Mouse (Mus musculus) midbrain, embryonic 13.5 days (tissue): ENCODE results near the gene Mab21l3. TPM values are rescaled to one million over a fixed set of nuclear protein-coding genes. Genes with fewer than 3 reads are reported as not detected.

ENCODE experiments used
- ATAC-seq: fragments of 200-750 bp; cut with Nextera tagmentation; 2 replicates; pipeline ENCODE4 v1.8.0; 2017; ENCODE audit warnings: mild to moderate bottlenecking, moderate TSS enrichment, moderate library complexity
- H3K27ac ChIP-seq: fragments of 300-500 bp; sonication (generic); 2 replicates; pipeline ENCODE4 v1.5.1; 2015; ENCODE audit warnings: inconsistent platforms, mild to moderate bottlenecking, moderate library complexity
- H3K27me3 ChIP-seq: fragments of 300-500 bp; sonication (generic); 2 replicates; pipeline ENCODE4 v1.6.1; 2015; ENCODE audit warnings: mild to moderate bottlenecking, inconsistent platforms
- H3K36me3 ChIP-seq: fragments of 300-500 bp; sonication (generic); 2 replicates; pipeline ENCODE4 v1.6.1; 2015; ENCODE audit warnings: mild to moderate bottlenecking, inconsistent platforms
- H3K4me1 ChIP-seq: fragments of 300-500 bp; sonication (generic); replicated peaks from 2 replicates; pipeline ENCODE4 v1.6.1; 2015; ENCODE audit warnings: inconsistent platforms
- H3K4me2 ChIP-seq: fragments of 300-500 bp; sonication (generic); replicated peaks from 2 replicates; pipeline ENCODE4 v1.6.1; 2015; ENCODE audit warnings: moderate library complexity, mild to moderate bottlenecking, inconsistent platforms
- H3K4me3 ChIP-seq: fragments of 300-500 bp; sonication (generic); replicated peaks from 2 replicates; pipeline ENCODE4 v1.5.1; 2015; ENCODE audit warnings: mild to moderate bottlenecking, inconsistent platforms
- H3K9ac ChIP-seq: fragments of 300-500 bp; sonication (generic); replicated peaks from 2 replicates; pipeline ENCODE4 v1.6.1; 2015; ENCODE audit warnings: mild to moderate bottlenecking, inconsistent platforms
- H3K9me3 ChIP-seq: fragments of 300-500 bp; sonication (generic); 2 replicates; pipeline ENCODE4 v1.6.1; 2016; ENCODE audit warnings: mild to moderate bottlenecking, inconsistent platforms
- WGBS: fragments of 180-500 bp; shearing (Covaris S2); methylation state at CpG from one replicate; pipeline ENCODE4 v1.1.7; 2015; 5-methylcytosine and 5-hydroxymethylcytosine counted together
- polyA plus RNA-seq: library from polyadenylated mRNA; unstranded; fragments of >200 nt; fragmentation: Nextera tagmentation; extraction: Ambion mirVana; gene quantifications from 2 replicates; pipeline ENCODE4 v1.2.1, GENCODE M21; 2015

Gene Mab21l3
- polyA plus RNA-seq, 1 experiment from 2014 or later, result 0.35 TPM

DNA sequence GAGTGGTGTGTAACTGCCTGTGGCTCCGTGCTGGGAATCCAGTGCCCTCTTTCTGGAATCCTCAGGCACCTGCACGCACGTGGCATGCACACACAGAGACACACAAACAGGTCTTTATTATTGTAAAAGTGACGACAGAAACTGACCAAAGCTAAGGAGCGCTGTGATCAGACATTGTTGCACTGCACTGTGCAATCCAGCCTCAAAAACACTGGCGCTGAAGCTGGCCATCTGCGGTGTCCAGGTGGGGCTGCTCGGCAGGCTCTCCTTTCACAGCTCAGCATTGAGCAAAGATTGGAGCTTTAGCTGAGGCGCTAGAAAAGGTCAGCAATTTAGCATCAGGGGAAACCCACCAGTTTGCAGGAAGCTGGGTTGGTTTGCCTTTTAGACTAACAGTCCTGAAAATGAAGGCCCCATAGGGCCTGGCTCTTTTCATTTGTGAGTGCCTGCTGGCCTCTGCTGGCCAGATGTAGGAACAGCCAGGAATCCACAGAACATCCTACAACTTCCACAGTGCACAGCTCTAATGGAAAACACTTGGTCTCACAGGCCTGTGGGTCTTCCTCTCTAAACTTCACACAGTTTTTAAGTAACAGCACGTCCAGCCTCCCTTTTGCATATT, 36.3 kb downstream of the Mab21l3 start:
- WGBS, result 60% methylated on average over 10 of the region's 10 CpGs
- Histone ChIP-seq H3K27me3 (no peaks in the 10 kb centered on the region), H3K4me1 (peaks cover 3% of the 10 kb centered on the region; the same call in 1 of the 2 replicates), H3K27ac (no peak overlapping the region), H3K9me3 (no peaks in the 10 kb centered on the region), H3K4me2 (no peak overlapping the region), H3K4me3 (no peak overlapping the region), H3K9ac (no peak overlapping the region), H3K36me3 (no peaks in the 10 kb centered on the region)
- ATAC-seq, result peak; percentile 91

DNA sequence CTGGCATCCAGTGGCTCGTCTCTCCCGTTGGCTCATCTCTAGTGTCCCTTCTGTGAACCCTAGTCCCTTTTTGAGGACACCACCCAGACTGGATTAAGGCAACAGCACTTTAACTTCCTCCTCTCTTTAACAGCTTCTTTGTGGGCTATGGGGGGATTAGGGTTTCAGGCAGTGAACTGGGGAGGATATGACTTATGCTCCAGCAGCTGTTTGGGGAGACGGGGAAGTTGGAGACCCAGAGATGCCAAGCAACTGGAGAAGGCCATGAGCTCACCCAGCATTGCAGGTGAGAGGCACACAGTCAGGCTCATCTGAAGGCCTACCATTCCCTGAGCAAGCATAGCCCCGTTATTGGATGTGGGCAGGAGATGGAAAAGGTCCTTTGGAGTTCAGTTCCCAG, 36.8 kb downstream of the Mab21l3 start:
- no peak for ATAC-seq

GRCm38 (mm10) chr3:101807646-101808045, 41.1 kb downstream of the Mab21l3 start:
- Histone ChIP-seq H3K4me3 (no peak overlapping the region), H3K4me2 (no peak overlapping the region), H3K36me3 (no peaks in the 10 kb centered on the region), H3K9me3 (no peaks in the 10 kb centered on the region), H3K9ac (no peak overlapping the region), H3K27me3 (no peaks in the 10 kb centered on the region), H3K27ac (no peak overlapping the region), H3K4me1 (peaks cover 36% of the 10 kb centered on the region)
- 94% methylated on average over 6 of the region's 6 CpGs for WGBS
- ATAC-seq, result no peak

More for the DNA sequence above, 36.8 kb downstream of the Mab21l3 start:
- no peak overlapping the region for H3K27ac ChIP-seq
- H3K27me3 ChIP-seq, result no peaks in the 10 kb centered on the region
- H3K4me1 ChIP-seq, result peaks cover 8% of the 10 kb centered on the region; the same call in 1 of the 2 replicates
- no peak overlapping the region for H3K4me3 ChIP-seq
- no peak overlapping the region for H3K9ac ChIP-seq
- 72% methylated on average over 4 of the region's 4 CpGs for WGBS
- no peaks in the 10 kb centered on the region for H3K9me3 ChIP-seq
- H3K36me3 ChIP-seq, result no peaks in the 10 kb centered on the region
- no peak overlapping the region for H3K4me2 ChIP-seq

- ATAC-seq, result peak; percentile 17; the same call in 1 of the 2 replicates
- 45% methylated on average over 4 of the region's 4 CpGs for WGBS
- Histone ChIP-seq H3K4me1 (peaks cover 33% of the 10 kb centered on the region), H3K9me3 (no peaks in the 10 kb centered on the region), H3K27ac (no peak overlapping the region), H3K9ac (no peak overlapping the region), H3K27me3 (no peaks in the 10 kb centered on the region), H3K36me3 (no peaks in the 10 kb centered on the region), H3K4me2 (no peak overlapping the region), H3K4me3 (no peak overlapping the region)
Observed at GRCm38 (mm10) chr3:101806941-101807340, 41.8 kb downstream of the Mab21l3 start.

GRCm38 (mm10) chr3:101806149-101806548, 42.6 kb downstream of the Mab21l3 start:
- Histone ChIP-seq H3K4me1 (peaks cover 33% of the 10 kb centered on the region), H3K27me3 (no peaks in the 10 kb centered on the region), H3K4me2 (peak overlapping the region; percentile 2; the same call in 1 of the 2 replicates), H3K36me3 (no peaks in the 10 kb centered on the region), H3K27ac (no peak overlapping the region), H3K4me3 (no peak overlapping the region), H3K9me3 (no peaks in the 10 kb centered on the region), H3K9ac (no peak overlapping the region)
- ATAC-seq, result peak; percentile 93
- 10% methylated on average over 16 of the region's 16 CpGs for WGBS

DNA sequence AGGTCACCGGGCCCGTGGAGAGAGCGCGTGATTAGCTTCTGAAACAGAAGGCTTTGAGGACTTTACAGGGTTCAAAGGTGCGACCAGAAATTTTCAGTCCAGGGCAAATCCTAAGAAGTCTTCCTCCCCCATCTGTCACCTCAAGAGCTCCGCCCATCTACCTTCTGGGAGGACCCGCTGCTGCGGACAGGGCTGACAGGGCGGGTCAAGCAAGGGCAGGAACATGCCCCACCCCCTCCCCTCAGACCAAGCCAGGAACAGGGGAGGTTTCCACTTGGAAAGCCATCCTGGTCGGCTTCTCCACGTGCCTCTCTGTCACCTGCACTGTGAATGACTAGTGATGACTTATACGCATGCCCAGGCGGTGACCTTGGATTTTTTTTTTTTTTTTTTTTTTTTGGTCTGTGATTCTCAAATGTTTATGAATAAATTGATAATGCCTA, 43.2 kb downstream of the Mab21l3 start:
- Histone ChIP-seq H3K9ac (no peak overlapping the region), H3K27ac (no peak overlapping the region), H3K36me3 (no peaks in the 10 kb centered on the region), H3K4me3 (no peak overlapping the region), H3K4me1 (peaks cover 33% of the 10 kb centered on the region), H3K9me3 (no peaks in the 10 kb centered on the region), H3K4me2 (no peak overlapping the region; the same call in 1 of the 2 replicates), H3K27me3 (no peaks in the 10 kb centered on the region)
- WGBS, result 17% methylated on average over 13 of the region's 13 CpGs
- ATAC-seq, result peak; percentile 32

- ATAC-seq, result no peak
Observed at GRCm38 (mm10) chr3:101804971-101805561, 43.7 kb downstream of the Mab21l3 start.

DNA sequence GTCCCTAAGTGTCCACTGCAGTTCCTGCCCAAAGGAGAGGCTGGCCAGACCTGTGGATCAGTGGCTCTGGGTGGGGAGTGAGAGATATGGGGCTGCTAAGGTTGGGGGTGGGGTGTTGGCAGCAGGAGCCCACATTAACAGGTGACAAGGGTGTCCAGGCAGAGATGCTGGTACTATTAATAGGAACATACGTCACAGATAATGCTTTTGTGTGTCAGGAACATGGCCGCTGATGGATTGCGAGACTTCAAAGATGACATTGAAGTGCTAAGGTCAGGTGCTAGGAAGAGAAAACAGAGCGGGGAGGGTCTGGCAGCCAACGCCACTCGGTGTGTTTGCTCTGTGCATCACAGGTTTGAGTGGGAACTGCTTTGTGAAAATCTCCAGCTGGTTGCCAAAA, 44.4 kb downstream of the Mab21l3 start:
- H3K27me3 ChIP-seq, result no peaks in the 10 kb centered on the region
- no peaks in the 10 kb centered on the region for H3K36me3 ChIP-seq
- H3K9ac ChIP-seq, result no peak overlapping the region
- no peak for ATAC-seq
- no peak overlapping the region for H3K4me2 ChIP-seq
- WGBS, result 70% methylated on average over 6 of the region's 6 CpGs
- peaks cover 33% of the 10 kb centered on the region for H3K4me1 ChIP-seq
- no peak overlapping the region for H3K4me3 ChIP-seq
- H3K27ac ChIP-seq, result no peak overlapping the region
- no peaks in the 10 kb centered on the region for H3K9me3 ChIP-seq

More at GRCm38 (mm10) chr3:101804971-101805561, 43.7 kb downstream of the Mab21l3 start:
- Histone ChIP-seq H3K4me3 (no peak overlapping the region), H3K27me3 (no peaks in the 10 kb centered on the region), H3K36me3 (no peaks in the 10 kb centered on the region), H3K27ac (no peak overlapping the region), H3K4me1 (peaks cover 33% of the 10 kb centered on the region), H3K9me3 (no peaks in the 10 kb centered on the region), H3K4me2 (no peak overlapping the region), H3K9ac (no peak overlapping the region)
- 42% methylated on average over 11 of the region's 11 CpGs for WGBS

DNA sequence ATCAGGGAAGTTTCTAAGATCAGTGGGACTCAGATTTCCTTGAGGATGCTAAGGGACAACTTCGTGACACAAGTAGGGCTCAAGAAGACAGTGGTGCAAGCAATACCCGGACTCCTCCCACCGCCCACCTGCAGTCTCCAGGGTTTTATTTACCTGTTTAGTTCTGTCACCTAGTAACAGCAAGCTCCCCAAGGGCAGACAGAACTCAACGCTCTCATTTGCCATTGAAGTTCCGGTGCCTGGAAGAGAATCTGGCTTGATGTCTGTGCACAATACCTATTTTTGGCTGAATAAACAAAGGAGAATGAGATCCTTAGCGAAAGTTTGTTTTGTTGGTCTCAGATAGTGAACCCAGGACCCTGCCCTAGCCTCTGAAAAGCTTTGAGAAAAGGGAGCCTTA, 45.0 kb downstream of the Mab21l3 start:
- 83% methylated on average over 6 of the region's 6 CpGs for WGBS
- H3K9ac ChIP-seq, result no peak overlapping the region
- no peak for ATAC-seq
- no peak overlapping the region for H3K4me3 ChIP-seq
- H3K27me3 ChIP-seq, result no peaks in the 10 kb centered on the region
- H3K4me2 ChIP-seq, result no peak overlapping the region
- H3K27ac ChIP-seq, result no peak overlapping the region
- no peaks in the 10 kb centered on the region for H3K9me3 ChIP-seq
- no peaks in the 10 kb centered on the region for H3K36me3 ChIP-seq
- H3K4me1 ChIP-seq, result peaks cover 33% of the 10 kb centered on the region

DNA sequence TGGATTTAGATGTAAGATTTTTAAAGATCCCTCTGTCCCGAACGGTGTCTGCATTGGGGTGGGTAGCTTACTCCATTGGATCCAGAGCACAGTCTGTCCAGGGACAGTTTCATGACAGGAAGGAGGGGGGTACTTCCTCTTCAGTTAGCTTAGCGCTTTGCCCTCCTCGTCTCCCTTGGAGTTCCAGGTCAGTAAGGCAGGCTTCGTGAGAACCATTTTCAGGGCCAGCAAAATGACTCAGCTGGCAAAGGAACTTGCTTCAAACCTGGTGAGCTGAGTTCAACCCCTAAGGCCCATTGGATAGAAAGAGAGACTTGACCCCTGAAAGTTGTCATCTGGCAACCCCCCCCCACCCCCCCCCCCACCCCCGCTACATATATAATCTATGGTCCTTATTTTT, 46.0 kb downstream of the Mab21l3 start:
- Histone ChIP-seq H3K4me2 (no peak overlapping the region), H3K27ac (no peak overlapping the region), H3K9ac (no peak overlapping the region), H3K27me3 (no peaks in the 10 kb centered on the region), H3K9me3 (no peaks in the 10 kb centered on the region), H3K4me1 (peaks cover 38% of the 10 kb centered on the region), H3K36me3 (no peaks in the 10 kb centered on the region), H3K4me3 (no peak overlapping the region)
- ATAC-seq, result no peak
- 87% methylated on average over 6 of the region's 6 CpGs for WGBS

- no peak for ATAC-seq
- Histone ChIP-seq H3K4me3 (no peak overlapping the region), H3K9ac (no peak overlapping the region), H3K27ac (no peak overlapping the region), H3K4me1 (peaks cover 33% of the 10 kb centered on the region), H3K4me2 (no peak overlapping the region), H3K27me3 (no peaks in the 10 kb centered on the region), H3K36me3 (no peaks in the 10 kb centered on the region), H3K9me3 (no peaks in the 10 kb centered on the region)
- WGBS, result 90% methylated on average over 11 of the region's 11 CpGs
Observed at GRCm38 (mm10) chr3:101800596-101801018, 48.2 kb downstream of the Mab21l3 start.

- H3K9me3 ChIP-seq, result no peaks in the 10 kb centered on the region
- 76% methylated on average over 14 of the region's 14 CpGs for WGBS
- no peaks in the 10 kb centered on the region for H3K27me3 ChIP-seq
- H3K4me2 ChIP-seq, result no peak overlapping the region
- no peak overlapping the region for H3K27ac ChIP-seq
- H3K36me3 ChIP-seq, result no peaks in the 10 kb centered on the region
- no peak for ATAC-seq
- H3K4me3 ChIP-seq, result no peak overlapping the region
- peaks cover 33% of the 10 kb centered on the region for H3K4me1 ChIP-seq
- no peak overlapping the region for H3K9ac ChIP-seq
Observed at GRCm38 (mm10) chr3:101799852-101800595, 48.7 kb downstream of the Mab21l3 start.
